Mouse (Mus musculus): ENCODE measurements around the gene Gabpb1. TPM values are rescaled to one million over a fixed set of nuclear protein-coding genes. Genes with fewer than 3 reads are reported as not detected.

The Gabpb1 gene
- 1.6 and 1.7 TPM in 2 replicates for polyA plus RNA-seq (2012; rRNA removed)

GRCm38 (mm10) chr2:126676122-126676515, at the start of gene Gabpb1:
Gabpb1 (minus strand) TSS chr2:126676337.

GRCm38 (mm10) chr2:126706759-126707437, 30.8 kb upstream of the Gabpb1 start, which contains the start of gene Usp8:
Usp8 (plus strand) TSS chr2:126707328.

GRCm38 (mm10) chr2:126619249-126619704, 56.9 kb downstream of the Gabpb1 start, which contains the start of gene Hdc:
Hdc (minus strand) TSS chr2:126619299.

Other genes with a start within 250 kb of the Gabpb1 start
- 0.02 and 0.06 TPM in 2 replicates for gene Atp8b4, start 175.7 kb downstream of the Gabpb1 start, polyA plus RNA-seq (2012; rRNA removed)
- gene Slc27a2, start 123.9 kb downstream of the Gabpb1 start, polyA plus RNA-seq (2012; rRNA removed) = 1.9 and 2.3 TPM in 2 replicates
- gene Hdc, start 57.0 kb downstream of the Gabpb1 start, polyA plus RNA-seq (2012; rRNA removed) = 6.6 and 8.6 TPM in 2 replicates
- 3.1 and 4.0 TPM in 2 replicates for gene Usp8, start 31.0 kb upstream of the Gabpb1 start, polyA plus RNA-seq (2012; rRNA removed)
- 0.04 and 0.12 TPM in 2 replicates for gene Usp50, start 107.1 kb upstream of the Gabpb1 start, polyA plus RNA-seq (2012; rRNA removed)
- 0.30 and 0.62 TPM in 2 replicates for gene Trpm7, start 199.9 kb upstream of the Gabpb1 start, polyA plus RNA-seq (2012; rRNA removed)